Mouse (Mus musculus): ENCODE results near the gene Trak1.

Gene Trak1

GRCm38 (mm10) chr9:121494006-121494767 lies 196.9 kb downstream of the Trak1 start:
- peak in 1 of 2 experiments; percentile 30 for DNase-seq

GRCm38 (mm10) chr9:121495529-121495928 lies 198.2 kb downstream of the Trak1 start, which contains the start of gene Cck:
TSS of gene Cck (minus strand) at chr9:121495694.
- peak; percentile 33 to 50 for DNase-seq

GRCm38 (mm10) chr9:121496102-121496501 lies 198.8 kb downstream of the Trak1 start:
- DNase-seq, result no peak

GRCm38 (mm10) chr9:121505346-121505745 lies 208.0 kb downstream of the Trak1 start:
- no peak for DNase-seq

- no peak for DNase-seq
Observed at GRCm38 (mm10) chr9:121506478-121507180, 209.3 kb downstream of the Trak1 start.

- DNase-seq, result no peak
Observed at GRCm38 (mm10) chr9:121511911-121512310, 214.6 kb downstream of the Trak1 start.

GRCm38 (mm10) chr9:121514462-121514861 lies 217.2 kb downstream of the Trak1 start:
- no peak for DNase-seq

- DNase-seq, result no peak
Observed at GRCm38 (mm10) chr9:121520047-121520446, 222.7 kb downstream of the Trak1 start.
